Mouse (Mus musculus): Measurements from ENCODE around the gene Mrpl14. TPM values are rescaled to one million over a fixed set of nuclear protein-coding genes. Genes with fewer than 3 reads are reported as not detected.

Gene Mrpl14
- polyA plus RNA-seq, 1 experiment from 2014 or later = 102 TPM

- Histone ChIP-seq H3K4me2 (ENCODE audit: low read depth) (peak overlapping the region; percentile 68), H3K4me3 (ENCODE audit: low read depth, low read length) (peak overlapping the region; percentile 55), H3K27me3 (ENCODE audit: control insufficient read depth, insufficient read depth, low read length) (no peaks in the 10 kb centered on the region), H3K36me3 (ENCODE audit: control insufficient read depth, insufficient read depth, low read length) (no peaks in the 10 kb centered on the region), H3K9ac (ENCODE audit: low read length) (peak overlapping the region; percentile 92), H3K9me3 (ENCODE audit: control insufficient read depth, low read length) (no peaks in the 10 kb centered on the region), H3K27ac (ENCODE audit: low read depth, low read length) (peak overlapping the region; percentile 75), H3K4me1 (ENCODE audit: control insufficient read depth, insufficient read depth, low read length) (peaks cover 6% of the 10 kb centered on the region)
- peak; percentile 91 for DNase-seq (ENCODE audit: low spot score)
- ATAC-seq (ENCODE audit: insufficient read depth, low FRiP score, low TSS enrichment) = peak; percentile 71
- 6% methylated on average over 25 of the region's 25 CpGs for WGBS
Observed at GRCm38 (mm10) chr17:45723732-45724573, 37.8 kb downstream of the Mrpl14 start.

- Histone ChIP-seq H3K27ac (ENCODE audit: low read depth, low read length) (no peak overlapping the region), H3K27me3 (ENCODE audit: control insufficient read depth, insufficient read depth, low read length) (no peaks in the 10 kb centered on the region), H3K4me1 (ENCODE audit: control insufficient read depth, insufficient read depth, low read length) (peaks cover 6% of the 10 kb centered on the region), H3K9ac (ENCODE audit: low read length) (no peak overlapping the region), H3K4me2 (ENCODE audit: low read depth) (no peak overlapping the region), H3K4me3 (ENCODE audit: low read depth, low read length) (no peak overlapping the region), H3K9me3 (ENCODE audit: control insufficient read depth, low read length) (no peaks in the 10 kb centered on the region), H3K36me3 (ENCODE audit: control insufficient read depth, insufficient read depth, low read length) (no peaks in the 10 kb centered on the region)
- no peak for DNase-seq (ENCODE audit: low spot score)
- WGBS = 85% methylated on average over 10 of the region's 10 CpGs
- no peak for ATAC-seq (ENCODE audit: insufficient read depth, low FRiP score, low TSS enrichment)
Observed at GRCm38 (mm10) chr17:45724574-45724921, 38.4 kb downstream of the Mrpl14 start.

GRCm38 (mm10) chr17:45726249-45726648, 40.1 kb downstream of the Mrpl14 start:
- no peak overlapping the region for H3K9ac ChIP-seq (ENCODE audit: low read length)

GRCm38 (mm10) chr17:45727481-45727880, 41.4 kb downstream of the Mrpl14 start:
- ATAC-seq (ENCODE audit: insufficient read depth, low FRiP score, low TSS enrichment) (no peak), DNase-seq (ENCODE audit: low spot score) (no peak)
- no peaks in the 10 kb centered on the region for H3K36me3 ChIP-seq (ENCODE audit: control insufficient read depth, insufficient read depth, low read length)
- H3K27me3 ChIP-seq (ENCODE audit: control insufficient read depth, insufficient read depth, low read length) = no peaks in the 10 kb centered on the region
- 76% methylated on average over 2 of the region's 2 CpGs for WGBS
- peaks cover 6% of the 10 kb centered on the region for H3K4me1 ChIP-seq (ENCODE audit: control insufficient read depth, insufficient read depth, low read length)
- H3K4me2 ChIP-seq (ENCODE audit: low read depth) = no peak overlapping the region
- H3K9me3 ChIP-seq (ENCODE audit: control insufficient read depth, low read length) = no peaks in the 10 kb centered on the region; the same call in 1 of the 2 replicates
- no peak overlapping the region for H3K9ac ChIP-seq (ENCODE audit: low read length)
- H3K4me3 ChIP-seq (ENCODE audit: low read depth, low read length) = no peak overlapping the region
- H3K27ac ChIP-seq (ENCODE audit: low read depth, low read length) = no peak overlapping the region

More at GRCm38 (mm10) chr17:45726249-45726648, 40.1 kb downstream of the Mrpl14 start:
- no peak for ATAC-seq (ENCODE audit: insufficient read depth, low FRiP score, low TSS enrichment)
- no peaks in the 10 kb centered on the region for H3K27me3 ChIP-seq (ENCODE audit: control insufficient read depth, insufficient read depth, low read length)
- no peak overlapping the region for H3K27ac ChIP-seq (ENCODE audit: low read depth, low read length)
- no peaks in the 10 kb centered on the region for H3K36me3 ChIP-seq (ENCODE audit: control insufficient read depth, insufficient read depth, low read length)
- H3K9me3 ChIP-seq (ENCODE audit: control insufficient read depth, low read length) = no peaks in the 10 kb centered on the region; the same call in 1 of the 2 replicates
- no peak overlapping the region for H3K4me3 ChIP-seq (ENCODE audit: low read depth, low read length)
- H3K4me1 ChIP-seq (ENCODE audit: control insufficient read depth, insufficient read depth, low read length) = peaks cover 6% of the 10 kb centered on the region
- WGBS = 55% methylated on average over 7 of the region's 7 CpGs
- peak; percentile 8 for DNase-seq (ENCODE audit: low spot score)
- H3K4me2 ChIP-seq (ENCODE audit: low read depth) = no peak overlapping the region

- no peaks in the 10 kb centered on the region; the same call in 1 of the 2 replicates for H3K9me3 ChIP-seq (ENCODE audit: control insufficient read depth, low read length)
- H3K36me3 ChIP-seq (ENCODE audit: control insufficient read depth, insufficient read depth, low read length) = no peaks in the 10 kb centered on the region
- 52% methylated on average over 8 of the region's 8 CpGs for WGBS
- H3K4me2 ChIP-seq (ENCODE audit: low read depth) = no peak overlapping the region
- no peak overlapping the region for H3K4me3 ChIP-seq (ENCODE audit: low read depth, low read length)
- peaks cover 2% of the 10 kb centered on the region; the same call in 1 of the 2 replicates for H3K27me3 ChIP-seq (ENCODE audit: control insufficient read depth, insufficient read depth, low read length)
- 0 out of 2 replicates have a peak overlapping the region, but pooled peaks have one; percentile 26 for H3K9ac ChIP-seq (ENCODE audit: low read length)
- ATAC-seq (ENCODE audit: insufficient read depth, low FRiP score, low TSS enrichment) (no peak), DNase-seq (ENCODE audit: low spot score) (no peak)
- peaks cover 5% of the 10 kb centered on the region; the same call in 1 of the 2 replicates for H3K4me1 ChIP-seq (ENCODE audit: control insufficient read depth, insufficient read depth, low read length)
- no peak overlapping the region for H3K27ac ChIP-seq (ENCODE audit: low read depth, low read length)
Observed at GRCm38 (mm10) chr17:45727983-45728723, 42.0 kb downstream of the Mrpl14 start.

- Histone ChIP-seq H3K4me2 (ENCODE audit: low read depth) (no peak overlapping the region), H3K27me3 (ENCODE audit: control insufficient read depth, insufficient read depth, low read length) (peaks cover 3% of the 10 kb centered on the region; the same call in 1 of the 2 replicates), H3K36me3 (ENCODE audit: control insufficient read depth, insufficient read depth, low read length) (no peaks in the 10 kb centered on the region), H3K9ac (ENCODE audit: low read length) (no peak overlapping the region), H3K4me1 (ENCODE audit: control insufficient read depth, insufficient read depth, low read length) (peaks cover 10% of the 10 kb centered on the region), H3K27ac (ENCODE audit: low read depth, low read length) (no peak overlapping the region), H3K4me3 (ENCODE audit: low read depth, low read length) (no peak overlapping the region), H3K9me3 (ENCODE audit: control insufficient read depth, low read length) (no peaks in the 10 kb centered on the region; the same call in 1 of the 2 replicates)
- WGBS = 68% methylated on average over 10 of the region's 10 CpGs
- ATAC-seq (ENCODE audit: insufficient read depth, low FRiP score, low TSS enrichment) = no peak
- no peak for DNase-seq (ENCODE audit: low spot score)
Observed at GRCm38 (mm10) chr17:45729387-45729786, 43.3 kb downstream of the Mrpl14 start.

- Histone ChIP-seq H3K4me2 (ENCODE audit: low read depth) (no peak overlapping the region), H3K36me3 (ENCODE audit: control insufficient read depth, insufficient read depth, low read length) (no peaks in the 10 kb centered on the region), H3K27ac (ENCODE audit: low read depth, low read length) (no peak overlapping the region), H3K9me3 (ENCODE audit: control insufficient read depth, low read length) (no peaks in the 10 kb centered on the region; the same call in 1 of the 2 replicates), H3K9ac (ENCODE audit: low read length) (no peak overlapping the region), H3K4me1 (ENCODE audit: control insufficient read depth, insufficient read depth, low read length) (peaks cover 17% of the 10 kb centered on the region), H3K4me3 (ENCODE audit: low read depth, low read length) (no peak overlapping the region), H3K27me3 (ENCODE audit: control insufficient read depth, insufficient read depth, low read length) (peaks cover 3% of the 10 kb centered on the region; the same call in 1 of the 2 replicates)
- no peak for ATAC-seq (ENCODE audit: insufficient read depth, low FRiP score, low TSS enrichment)
- WGBS = 89% methylated on average over 4 of the region's 4 CpGs
- DNase-seq (ENCODE audit: low spot score) = no peak
Observed at GRCm38 (mm10) chr17:45730696-45731095, 44.6 kb downstream of the Mrpl14 start.

GRCm38 (mm10) chr17:45731172-45731864, 45.2 kb downstream of the Mrpl14 start:
- peaks cover 3% of the 10 kb centered on the region; the same call in 1 of the 2 replicates for H3K27me3 ChIP-seq (ENCODE audit: control insufficient read depth, insufficient read depth, low read length)
- H3K9ac ChIP-seq (ENCODE audit: low read length) = no peak overlapping the region
- H3K9me3 ChIP-seq (ENCODE audit: control insufficient read depth, low read length) = no peaks in the 10 kb centered on the region; the same call in 1 of the 2 replicates
- ATAC-seq (ENCODE audit: insufficient read depth, low FRiP score, low TSS enrichment) = no peak
- no peak overlapping the region for H3K4me3 ChIP-seq (ENCODE audit: low read depth, low read length)
- DNase-seq (ENCODE audit: low spot score) = peak; percentile 89
- H3K4me2 ChIP-seq (ENCODE audit: low read depth) = no peak overlapping the region
- peaks cover 23% of the 10 kb centered on the region for H3K4me1 ChIP-seq (ENCODE audit: control insufficient read depth, insufficient read depth, low read length)
- WGBS = 29% methylated on average over 9 of the region's 9 CpGs
- no peaks in the 10 kb centered on the region for H3K36me3 ChIP-seq (ENCODE audit: control insufficient read depth, insufficient read depth, low read length)
- no peak overlapping the region for H3K27ac ChIP-seq (ENCODE audit: low read depth, low read length)

Data from neural tube, embryonic 11.5 days (tissue).